12 mouse cellular contexts compared by ENCODE assay signal in genomic region chr5:28066311-28066710, GRCm38 (mm10). TPM values are rescaled to one million over a fixed set of nuclear protein-coding genes. Genes with fewer than 3 reads are reported as not detected.
DNase-seq lines count a peak whose midpoint lies in the region; ATAC-seq and TF ChIP-seq lines count a peak whose summit lies in the region.
"Had no signal": no experiment of that assay in that cellular context is flagged by ENCODE, and none has a peak within 500 bp of the region (broad histone marks: within the 10 kb centered on the region; RNA-seq: fewer than 3 reads in every experiment).

No protein-coding gene starts in this region.

- no peak for ATAC-seq in heart, embryonic 13.5 days (ENCODE audit: extremely low read depth, insufficient number of reproducible peaks, low FRiP score, low TSS enrichment)
- 0 out of 2 replicates have a peak, but pooled peaks have one; percentile 9 for ATAC-seq in megakaryocyte-erythroid progenitor cell, adult 5-6 weeks (replicated peaks; ENCODE audit: low FRiP score, low TSS enrichment, poor library complexity, severe bottlenecking)

- 45% methylated on average over 5 of the region's 5 CpGs for WGBS in heart, embryonic 13.5 days
- WGBS in heart, adult 2 months: 52% methylated on average over 5 of the region's 5 CpGs
- 67% methylated on average over 5 of the region's 5 CpGs for WGBS in limb, embryonic 10.5 days
- 63% methylated on average over 5 of the region's 5 CpGs for WGBS in lung, adult 2 months

- H3K79me2 ChIP-seq in heart, adult 2 months (replicated peaks; ENCODE audit: control insufficient read depth, insufficient read depth, low read length): no peaks in the 10 kb centered on the region

- no peak for TF ChIP-seq CTCF in heart, adult 2 months (IDR thresholded peaks at IDR 0.05)
- TF ChIP-seq CTCF in lung, adult 2 months (IDR thresholded peaks at IDR 0.05; ENCODE audit: insufficient read depth, low read length): no peak

- peak overlapping the region; percentile 52; the same call in 1 of the 2 replicates for H3K9ac ChIP-seq in heart, embryonic 13.5 days
- no peak overlapping the region for H3K9ac ChIP-seq in heart, adult 2 months (ENCODE audit: low read depth, low read length)
- H3K9ac ChIP-seq: hindbrain, embryonic 15.5 days had no signal

- H3K27me3 ChIP-seq in heart, embryonic 13.5 days (replicated peaks): no peaks in the 10 kb centered on the region
- H3K27me3 ChIP-seq in heart, adult 2 months (ENCODE audit: control insufficient read depth, insufficient read depth, low read length): no peaks in the 10 kb centered on the region
- no peaks in the 10 kb centered on the region for H3K27me3 ChIP-seq in limb, embryonic 10.5 days (ENCODE audit: low read depth, poor library complexity, severe bottlenecking)
- H3K27me3 ChIP-seq: hindbrain, embryonic 15.5 days had no signal

- H3K27ac ChIP-seq in heart, embryonic 13.5 days (replicated peaks): 0 out of 2 replicates have a peak overlapping the region, but pooled peaks have one; percentile 6
- H3K27ac ChIP-seq in heart, adult 2 months: no peak overlapping the region
- H3K27ac ChIP-seq in limb, embryonic 10.5 days: peak overlapping the region; percentile 12; the same call in 1 of the 2 replicates
- H3K27ac ChIP-seq: hindbrain, embryonic 15.5 days had no signal

- H3K4me2 ChIP-seq in heart, embryonic 13.5 days: 0 out of 2 replicates have a peak overlapping the region, but pooled peaks have one; percentile 4
- H3K4me2 ChIP-seq: hindbrain, embryonic 15.5 days had no signal

- no peaks in the 10 kb centered on the region for H3K36me3 ChIP-seq in heart, embryonic 13.5 days
- no peaks in the 10 kb centered on the region for H3K36me3 ChIP-seq in heart, adult 2 months (ENCODE audit: control insufficient read depth, insufficient read depth, low read length)
- no peaks in the 10 kb centered on the region for H3K36me3 ChIP-seq in limb, embryonic 10.5 days
- H3K36me3 ChIP-seq: hindbrain, embryonic 15.5 days had no signal

- TF ChIP-seq EP300 in heart, adult 2 months (IDR thresholded peaks at IDR 0.05; ENCODE audit: insufficient read depth, low read depth, low read length): no peak

- H3K9me3 ChIP-seq in heart, embryonic 13.5 days: no peaks in the 10 kb centered on the region
- no peaks in the 10 kb centered on the region for H3K9me3 ChIP-seq in limb, embryonic 10.5 days (replicated peaks)
- H3K9me3 ChIP-seq: hindbrain, embryonic 15.5 days had no signal

- no peak overlapping the region for H3K4me3 ChIP-seq in heart, embryonic 13.5 days
- H3K4me3 ChIP-seq in heart, adult 2 months: no peak overlapping the region
- no peak overlapping the region for H3K4me3 ChIP-seq in limb, embryonic 10.5 days
- H3K4me3 ChIP-seq in lung, adult 2 months (replicated peaks; ENCODE audit: extremely low read depth, low read depth, low read length): no peak overlapping the region
- H3K4me3 ChIP-seq: hindbrain, embryonic 15.5 days had no signal

- DNase-seq in heart, adult 2 months: no peak
- DNase-seq in c-Kit-negative CD71-positive TER-119-positive erythroid progenitor cells, embryonic 14.5 days (ENCODE audit: low read depth, low spot score): peak; percentile 31
- DNase-seq in limb, embryonic 10.5 days (ENCODE audit: low spot score): no peak
- DNase-seq in ovary, adult 18-20 months (ENCODE audit: low spot score): no peak
- DNase-seq in lung, adult 2 months: no peak
- DNase-seq: cerebellum, postnatal 25 days; gastrocnemius, postnatal 36 days; right cerebral cortex, postnatal 14 days; thymus, postnatal 14 days had no signal

- no peak for TF ChIP-seq POLR2A in heart, adult 2 months (IDR thresholded peaks at IDR 0.05; ENCODE audit: insufficient read depth, low read depth, low read length)
- no peak for TF ChIP-seq POLR2A in lung, adult 2 months (IDR thresholded peaks at IDR 0.05; ENCODE audit: borderline replicate concordance, extremely low read depth, low read depth, low read length)

- intact Hi-C loops in heart, adult 2 months (cut with DNase I): no loop called here

- H3K4me1 ChIP-seq in heart, embryonic 13.5 days: peaks cover 49% of the 10 kb centered on the region
- H3K4me1 ChIP-seq in heart, adult 2 months (ENCODE audit: control insufficient read depth, insufficient read depth, low read length): peaks cover 20% of the 10 kb centered on the region
- H3K4me1 ChIP-seq in limb, embryonic 10.5 days: peaks cover 25% of the 10 kb centered on the region
- H3K4me1 ChIP-seq in lung, adult 2 months (ENCODE audit: control insufficient read depth, insufficient read depth, low read length): peaks cover 3% of the 10 kb centered on the region

RNA-seq across cellular contexts. Expression of gene Insig1, which starts 4.9 kb away (rescaled TPM):
- 26.7 and 29.0 TPM in 2 replicates for polyA plus RNA-seq in heart, embryonic 13.5 days (2015; fragmentation: Nextera tagmentation; extraction: Ambion mirVana)
- total RNA-seq in heart, adult 2 months (2021): 10 to 100 TPM; 17.3 to 17.5 TPM
- 17.3 and 23.7 TPM in 2 replicates for polyA plus RNA-seq in heart, adult 2 months (2012; rRNA removed)
- polyA plus RNA-seq in limb, embryonic 10.5 days (2016; fragmentation: Nextera tagmentation; extraction: Ambion mirVana): 78.8 and 91.0 TPM in 2 replicates
- total RNA-seq in megakaryocyte-erythroid progenitor cell, adult 5-6 weeks (2014; fragmentation: Nextera tagmentation): 11.1 and 17.1 TPM in 2 replicates
- total RNA-seq in megakaryocyte-erythroid progenitor cell, adult 5-6 weeks (2017): 24.4 and 38.2 TPM in 2 replicates
- polyA plus RNA-seq in lung, adult 2 months (2012; rRNA removed): 95.3 and 95.8 TPM in 2 replicates
